Mouse (Mus musculus) CH12.LX (cell line): ENCODE results near the gene Hist2h2ac. TPM values are rescaled to one million over a fixed set of nuclear protein-coding genes. Genes with fewer than 3 reads are reported as not detected.
A peak's percentile ranks its signal among the peaks of the same experiment; 100 is the strongest.

Experiments
- DNase-seq: peaks from one replicate; pipeline ENCODE4 v3.0.0-alpha.2; 2013; ENCODE audit errors: extremely low read depth
- H3K27ac ChIP-seq: 2 replicates; pipeline ENCODE4 v1.5.1; 2012; ENCODE audit warnings: low read depth, mild to moderate bottlenecking, control low read depth, moderate library complexity; ENCODE audit not compliant: insufficient read depth
- H3K27me3 ChIP-seq: replicated peaks from 2 replicates; pipeline ENCODE3; 2012; ENCODE audit warnings: inconsistent platforms
- H3K36me3 ChIP-seq, 2 experiments: replicated peaks in 1 of 2; 2 replicates each; pipeline versions ENCODE3 to v1.6.1; 2012; ENCODE audit warnings: inconsistent platforms in 1 of 2, low read length in 1 of 2, mild to moderate bottlenecking in 1 of 2, mixed read lengths in 1 of 2, moderate library complexity in 1 of 2; ENCODE audit not compliant: control insufficient read depth in 1 of 2, insufficient read depth in 1 of 2
- H3K4me1 ChIP-seq, 2 experiments: 2 replicates each; pipeline ENCODE4 v1.6.1; 2012; ENCODE audit warnings: inconsistent platforms in 1 of 2, moderate library complexity in 1 of 2; ENCODE audit not compliant: insufficient read depth in 2 of 2, control insufficient read depth in 1 of 2
- H3K4me2 ChIP-seq: 2 replicates; pipeline ENCODE4 v1.6.1; 2012; ENCODE audit warnings: low read depth, mild to moderate bottlenecking, control low read depth; ENCODE audit not compliant: poor library complexity, insufficient read depth, severe bottlenecking
- H3K4me3 ChIP-seq, 3 experiments: fragments of 150-350 bp in 1 of 3; sonication (generic) in 1 of 3; replicated peaks in 1 of 3; 2 replicates each; pipeline versions ENCODE3 to v1.5.1; 2011 to 2012; ENCODE audit warnings: low read depth in 2 of 3, low read length in 2 of 3, mild to moderate bottlenecking in 2 of 3, moderate library complexity in 2 of 3, control low read depth in 1 of 3, improper control_type of control experiment in 1 of 3, inconsistent platforms in 1 of 3, mixed read lengths in 1 of 3; ENCODE audit not compliant: poor library complexity in 1 of 3
- H3K79me2 ChIP-seq: replicated peaks from 2 replicates; pipeline ENCODE4 v1.6.1; 2012; ENCODE audit warnings: mild to moderate bottlenecking, moderate library complexity; ENCODE audit not compliant: control insufficient read depth, poor library complexity, insufficient read depth, severe bottlenecking; ENCODE audit errors: extremely low read depth
- H3K9ac ChIP-seq: 2 replicates; pipeline ENCODE4 v1.6.1; 2012; ENCODE audit warnings: low read depth, mild to moderate bottlenecking, control low read depth, moderate library complexity; ENCODE audit not compliant: insufficient read depth
- H3K9me3 ChIP-seq: replicated peaks from 2 replicates; pipeline ENCODE3; 2012; ENCODE audit warnings: low read length, inconsistent platforms, mixed read lengths
- BHLHE40 ChIP-seq: IDR thresholded peaks from 2 replicates; pipeline ENCODE4 v1.6.1; 2011; ENCODE audit warnings: mild to moderate bottlenecking, low read depth, low read length, improper control_type of control experiment
- CHD2 ChIP-seq: IDR thresholded peaks from 2 replicates; pipeline ENCODE4 v1.6.1; 2011; ENCODE audit warnings: low read length, improper control_type of control experiment
- CTCF ChIP-seq, 2 experiments: IDR thresholded peaks in 1 of 2; conservative IDR thresholded peaks in 1 of 2; 2 replicates each; pipeline ENCODE4 v1.5.1; 2011 to 2012; ENCODE audit warnings: low read depth in 2 of 2, low read length in 2 of 2, improper control_type of control experiment in 1 of 2, inconsistent platforms in 1 of 2, mild to moderate bottlenecking in 1 of 2, moderate library complexity in 1 of 2
- E2F4 ChIP-seq: IDR thresholded peaks from 2 replicates; pipeline ENCODE4 v1.6.1; 2011; ENCODE audit warnings: low read depth, low read length, improper control_type of control experiment; ENCODE audit not compliant: insufficient replicate concordance
- ELF1 ChIP-seq: IDR thresholded peaks from 2 replicates; pipeline ENCODE4 v1.6.1; 2014; ENCODE audit warnings: low read depth, mild to moderate bottlenecking, inconsistent platforms, low read length, improper control_type of control experiment
- ETS1 ChIP-seq: conservative IDR thresholded peaks from 2 replicates; pipeline ENCODE4 v1.6.1; 2012; ENCODE audit warnings: low read depth, mild to moderate bottlenecking, inconsistent platforms, low read length, improper control_type of control experiment, moderate library complexity
- HCFC1 ChIP-seq: IDR thresholded peaks from 2 replicates; pipeline ENCODE4 v1.6.1; 2012; ENCODE audit warnings: low read depth, mild to moderate bottlenecking, inconsistent platforms, low read length, improper control_type of control experiment
- IRF4 ChIP-seq: IDR thresholded peaks from 2 replicates; pipeline ENCODE4 v1.6.1; 2014; ENCODE audit warnings: low read depth, mild to moderate bottlenecking, inconsistent platforms, low read length, improper control_type of control experiment
- JUN ChIP-seq: IDR thresholded peaks from 2 replicates; pipeline ENCODE4 v1.6.1; 2011; ENCODE audit warnings: low read depth, mild to moderate bottlenecking, low read length, improper control_type of control experiment, moderate library complexity; ENCODE audit not compliant: insufficient read depth
- JUND ChIP-seq: conservative IDR thresholded peaks from 2 replicates; pipeline ENCODE4 v1.6.1; 2011; ENCODE audit warnings: low read depth, low read length, improper control_type of control experiment
- KAT2A ChIP-seq: IDR thresholded peaks from 2 replicates; pipeline ENCODE4 v1.6.1; 2012; ENCODE audit warnings: low read length, improper control_type of control experiment, inconsistent platforms; ENCODE audit not compliant: insufficient replicate concordance
- MAFK ChIP-seq: IDR thresholded peaks from 2 replicates; pipeline ENCODE4 v1.6.1; 2011; ENCODE audit warnings: low read length, improper control_type of control experiment; ENCODE audit not compliant: insufficient replicate concordance
- MAX ChIP-seq: IDR thresholded peaks from 2 replicates; pipeline ENCODE4 v1.6.1; 2011; ENCODE audit warnings: low read length, improper control_type of control experiment
- MEF2A ChIP-seq: IDR thresholded peaks from 2 replicates; pipeline ENCODE4 v1.6.1; 2014; ENCODE audit warnings: low read depth, mild to moderate bottlenecking, inconsistent platforms, low read length, improper control_type of control experiment, borderline replicate concordance
- MXI1 ChIP-seq: IDR thresholded peaks from 2 replicates; pipeline ENCODE4 v1.6.1; 2011; ENCODE audit warnings: mild to moderate bottlenecking, low read depth, low read length, improper control_type of control experiment
- MYC ChIP-seq: IDR thresholded peaks from 2 replicates; pipeline ENCODE4 v1.6.1; 2011; ENCODE audit warnings: low read depth, mild to moderate bottlenecking, improper control_type of control experiment, low read length
- NELFE ChIP-seq: IDR thresholded peaks from 2 replicates; pipeline ENCODE4 v1.6.1; 2011; ENCODE audit warnings: low read depth, low read length, improper control_type of control experiment
- NRF1 ChIP-seq: IDR thresholded peaks from 2 replicates; pipeline ENCODE4 v1.6.1; 2014; ENCODE audit warnings: low read depth, mild to moderate bottlenecking, inconsistent platforms, low read length, improper control_type of control experiment, moderate library complexity
- PAX5 ChIP-seq: IDR thresholded peaks from 2 replicates; pipeline ENCODE4 v1.6.1; 2012; ENCODE audit warnings: low read length, inconsistent platforms, mixed read lengths
- POLR2A ChIP-seq: IDR thresholded peaks from 2 replicates; pipeline ENCODE4 v1.6.1; 2011; ENCODE audit warnings: low read depth, mild to moderate bottlenecking, improper control_type of control experiment, low read length
- POLR2AphosphoS2 ChIP-seq: IDR thresholded peaks from 2 replicates; pipeline ENCODE4 v1.6.1; 2011; ENCODE audit warnings: low read depth, low read length, improper control_type of control experiment
- RCOR1 ChIP-seq: conservative IDR thresholded peaks from 2 replicates; pipeline ENCODE4 v1.6.1; 2012; ENCODE audit warnings: low read depth, mild to moderate bottlenecking, inconsistent platforms, low read length, improper control_type of control experiment
- SIN3A ChIP-seq: IDR thresholded peaks from 2 replicates; pipeline ENCODE4 v1.6.1; 2012; ENCODE audit warnings: low read length, improper control_type of control experiment, inconsistent platforms
- SMC3 ChIP-seq: IDR thresholded peaks from 2 replicates; pipeline ENCODE4 v1.6.1; 2011; ENCODE audit warnings: low read depth, low read length, improper control_type of control experiment
- TBP ChIP-seq: conservative IDR thresholded peaks from 2 replicates; pipeline ENCODE4 v1.6.1; 2011; ENCODE audit warnings: low read depth, low read length, improper control_type of control experiment
- TCF12 ChIP-seq: IDR thresholded peaks from 2 replicates; pipeline ENCODE4 v1.6.1; 2014; ENCODE audit warnings: low read depth, mild to moderate bottlenecking, inconsistent platforms, low read length, improper control_type of control experiment
- UBTF ChIP-seq: IDR thresholded peaks from 2 replicates; pipeline ENCODE4 v1.6.1; 2012; ENCODE audit warnings: low read depth, mild to moderate bottlenecking, inconsistent platforms, low read length, improper control_type of control experiment, moderate library complexity
- USF1 ChIP-seq: IDR thresholded peaks from 2 replicates; pipeline ENCODE4 v1.6.1; 2014; ENCODE audit warnings: low read depth, mild to moderate bottlenecking, inconsistent platforms, low read length, improper control_type of control experiment
- USF2 ChIP-seq: conservative IDR thresholded peaks from 2 replicates; pipeline ENCODE4 v1.6.1; 2011; ENCODE audit warnings: low read depth, low read length, improper control_type of control experiment
- ZC3H11A ChIP-seq: IDR thresholded peaks from 2 replicates; pipeline ENCODE4 v1.6.1; 2012; ENCODE audit warnings: low read depth, mild to moderate bottlenecking, inconsistent platforms, low read length, improper control_type of control experiment
- ZMIZ1 ChIP-seq: IDR thresholded peaks from 2 replicates; pipeline ENCODE4 v1.6.1; 2012; ENCODE audit warnings: low read depth, mild to moderate bottlenecking, inconsistent platforms, low read length, improper control_type of control experiment
- ZNF384 ChIP-seq: IDR thresholded peaks from 2 replicates; pipeline ENCODE4 v1.6.1; 2012; ENCODE audit warnings: low read depth, low read length, improper control_type of control experiment, inconsistent platforms
- dilution Hi-C: fragments of 300-500 bp; cut with MboI; formaldehyde crosslinking; loops from 2 replicates; pipeline ENCODE4 v1.14.3; 2020; ENCODE audit warnings: low sequenced_read_pairs; ENCODE audit not compliant: extremely low pct_unique_long_range_greater_than_20kb, extremely low pct_ligation_motif_present
- in situ Hi-C: fragments of 300-500 bp; cut with MboI; formaldehyde crosslinking; loops from 3 replicates; pipeline ENCODE4 v1.14.3; 2019; ENCODE audit warnings: low sequenced_read_pairs, low pct_ligation_motif_present, low pct_unique_long_range_greater_than_20kb, mixed read lengths
- polyA plus RNA-seq: library from polyadenylated mRNA; unstranded; fragments of >175 nt; gene quantifications from 2 replicates; pipeline ENCODE4 v1.2.1, GENCODE M21; 2012; ENCODE audit warnings: low read depth; ENCODE audit not compliant: insufficient read length
- total RNA-seq, 2 experiments: library from RNA; depleted of rRNA; stranded (reverse); fragments of 300-350 nt in 1 of 2; fragments of >200 nt in 1 of 2; gene quantifications; 2 replicates each; pipeline ENCODE4 v1.2.3; 2012 to 2014

The Hist2h2ac gene
- total and polyA plus RNA-seq, 3 experiments, result 1.5 to 1,185 (median 53.9) TPM

GRCm38 (mm10) chr3:96220765-96221639 lies at the start of gene Hist2h2ac, which contains the start of gene Hist2h2be (continued):
- peak; percentile 99 for TF ChIP-seq POLR2AphosphoS2

- Histone ChIP-seq H3K27ac (peak within 1 kb of the TSS; percentile 98), H3K9me3 (no peaks in the 10 kb centered on the region), H3K27me3 (no peaks in the 10 kb centered on the region), H3K4me1 (peaks cover 0 to 35% of the 10 kb centered on the region in 2 experiments; a peak in 3 of 4 replicates), H3K36me3 (no peaks in the 10 kb centered on the region), H3K79me2 (0 out of 2 replicates have a peak, but pooled peaks cover 6% of the 10 kb centered on the region), H3K4me2 (peak within 1 kb of the TSS; percentile 64), H3K4me3 (peak within 1 kb of the TSS; percentile 49 to 69 (median 65)), H3K9ac (peak within 1 kb of the TSS; percentile 98)
- dilution Hi-C loops (no loop called here), in situ Hi-C loops (no loop called here)
- peak; percentile 98 for DNase-seq
- TF ChIP-seq HCFC1 (peak; percentile 67), CTCF (conservative IDR thresholded peaks at IDR 0.05 in 1 of 2, IDR thresholded peaks at IDR 0.05 in 1 of 2; ENCODE audit: low read depth in 2 of 2, low read length in 2 of 2) (no peak), USF2 (peak; percentile 59), PAX5 (no peak), SIN3A (peak; percentile 78; the same call in 1 of the 2 replicates), JUND (no peak), MAX (no peak; the same call in 1 of the 2 replicates), UBTF (0 out of 2 replicates have a peak, but pooled peaks have one; percentile 58), POLR2A (peak; percentile 97), NELFE (peak; percentile 100), IRF4 (peak; percentile 67), MAFK (peak; percentile 87), MYC (peak; percentile 42; the same call in 1 of the 2 replicates), TCF12 (peak; percentile 96), ELF1 (peak; percentile 58), SMC3 (peak; percentile 2; the same call in 1 of the 2 replicates), BHLHE40 (peak; percentile 46; the same call in 1 of the 2 replicates), MXI1 (peak; percentile 67), JUN (no peak), ZMIZ1 (peak; percentile 100), MEF2A (peak; percentile 65; the same call in 1 of the 2 replicates), ETS1 (no peak; the same call in 1 of the 2 replicates), TBP (peak; percentile 99), NRF1 (peak; percentile 81), CHD2 (no peak; the same call in 1 of the 2 replicates), POLR2AphosphoS2 (peak; percentile 98), ZC3H11A (no peak), ZNF384 (no peak), KAT2A (0 out of 2 replicates have a peak, but pooled peaks have one; percentile 46), RCOR1 (peak; percentile 92; the same call in 1 of the 2 replicates), USF1 (no peak), E2F4 (0 out of 2 replicates have a peak, but pooled peaks have one; percentile 9)
These were observed 49.1 kb upstream of the Hist2h2ac start, which contains the start of gene Hist2h2bb for GRCm38 (mm10) chr3:96269511-96270474. Gene Hist2h2bb (plus strand): TSS chr3:96269752.
